In the genomic region with DNA sequence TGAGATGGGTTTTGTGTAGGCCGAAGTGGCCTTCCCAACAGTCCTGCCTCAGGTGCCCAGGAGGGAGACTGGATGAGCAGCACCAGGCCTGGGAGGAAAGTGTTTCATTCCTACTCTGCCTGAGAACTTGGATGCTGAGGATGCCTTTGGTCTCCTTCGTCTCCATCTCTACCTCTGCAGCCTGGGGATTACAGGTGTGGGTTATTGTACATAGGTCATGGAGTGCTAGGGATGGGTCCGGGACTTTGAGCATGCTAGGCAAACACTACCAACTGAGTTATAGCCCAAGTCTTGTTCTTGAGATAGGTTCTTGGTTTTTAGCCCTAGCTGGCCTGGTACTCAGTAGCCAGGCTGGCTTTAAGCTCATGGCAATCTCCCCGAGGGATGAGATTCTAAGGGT, we compare ENCODE assay signal across 26 mouse cellular contexts.
"Had no signal": no experiment of that assay in that cellular context is flagged by ENCODE, and none has a peak within 500 bp of the region (broad histone marks: within the 10 kb centered on the region; RNA-seq: fewer than 3 reads in every experiment).

No protein-coding gene starts in this region.

- H3K27me3 ChIP-seq: heart, embryonic 12.5 days; heart, embryonic 13.5 days; heart, embryonic 15.5 days; hindbrain, embryonic 12.5 days; hindbrain, embryonic 13.5 days; hindbrain, embryonic 15.5 days; intestine, embryonic 15.5 days; kidney, embryonic 15.5 days had no signal

- DNase-seq: heart, postnatal 10 days; heart, postnatal 14 days; heart, postnatal 36 days; kidney, adult 11 months; kidney, adult 18-20 months; kidney, adult 2 months; kidney, adult 8-10 months; kidney, adult 9 months; kidney, postnatal 14 days; kidney, postnatal 25 days; kidney, postnatal 36 days; layer of hippocampus, adult 9-11 months; layer of hippocampus, postnatal 36 days had no signal

- H3K4me1 ChIP-seq: heart, embryonic 12.5 days; heart, embryonic 15.5 days; hindbrain, embryonic 10.5 days; hindbrain, embryonic 12.5 days; hindbrain, embryonic 13.5 days; hindbrain, embryonic 15.5 days; intestine, embryonic 15.5 days; kidney, embryonic 15.5 days had no signal

- H3K36me3 ChIP-seq: heart, embryonic 15.5 days; hindbrain, embryonic 12.5 days; hindbrain, embryonic 15.5 days; intestine, embryonic 15.5 days; kidney, embryonic 15.5 days had no signal

- H3K4me3 ChIP-seq: heart, embryonic 12.5 days; heart, embryonic 13.5 days; heart, embryonic 15.5 days; hindbrain, embryonic 10.5 days; hindbrain, embryonic 12.5 days; hindbrain, embryonic 13.5 days; hindbrain, embryonic 15.5 days; intestine, embryonic 15.5 days; kidney, embryonic 15.5 days; layer of hippocampus, adult 2 months; left cerebral cortex, adult 2 months had no signal

- H3K9me3 ChIP-seq: heart, embryonic 12.5 days; heart, embryonic 13.5 days; heart, embryonic 15.5 days; hindbrain, embryonic 10.5 days; hindbrain, embryonic 13.5 days; hindbrain, embryonic 15.5 days; intestine, embryonic 15.5 days; kidney, embryonic 15.5 days had no signal

- H3K27ac ChIP-seq: heart, embryonic 13.5 days; heart, embryonic 15.5 days; hindbrain, embryonic 10.5 days; hindbrain, embryonic 12.5 days; hindbrain, embryonic 13.5 days; hindbrain, embryonic 15.5 days; hindbrain, postnatal 0 days; intestine, embryonic 15.5 days; kidney, embryonic 15.5 days; kidney, postnatal 0 days; layer of hippocampus, adult 2 months; left cerebral cortex, adult 2 months had no signal
